ENCODE assay signal across 8 mouse cellular contexts in genomic region chr13:3216070-3216469, GRCm38 (mm10).
DNase-seq lines count a peak whose midpoint lies in the region; ATAC-seq and TF ChIP-seq lines count a peak whose summit lies in the region.
"Not testable (repeated sequence)": the region's sequence is repeated elsewhere in the genome, so short reads cannot be mapped to it uniquely, and the experiment has no call there.

No protein-coding gene starts in this region.

- TF ChIP-seq EP300 in stomach, postnatal 0 days (optimal IDR thresholded peaks at IDR 0.05) = not testable (repeated sequence)

- intact Hi-C loops in left cerebral cortex, adult 2 months (cut with DNase I) = not testable (repeated sequence)

- H3K9me3 ChIP-seq in stomach, postnatal 0 days (ENCODE audit: control insufficient read depth, low read length) = not testable (repeated sequence)

- peak; percentile 52 for TF ChIP-seq CTCF in left cerebral cortex, adult 2 months (IDR thresholded peaks at IDR 0.05)
- TF ChIP-seq CTCF in stomach, postnatal 0 days (IDR thresholded peaks at IDR 0.05; ENCODE audit: low read depth) = peak; percentile 55

- ATAC-seq in frontal cortex, adult (ENCODE audit: low TSS enrichment) = peak; percentile 76
- peak; percentile 71 for ATAC-seq in megakaryocyte progenitor cell, adult 5-6 weeks (replicated peaks; ENCODE audit: poor library complexity)
- ATAC-seq in stomach, postnatal 0 days (ENCODE audit: low FRiP score, low TSS enrichment) = not testable (repeated sequence)

- H3K4me1 ChIP-seq in stomach, postnatal 0 days (replicated peaks; ENCODE audit: control insufficient read depth, insufficient read depth) = not testable (repeated sequence)

- H3K27ac ChIP-seq in left cerebral cortex, adult 2 months; stomach, postnatal 0 days (replicated peaks): not testable (repeated sequence)

- peak; percentile 71 for DNase-seq in ES-CJ7 (ENCODE audit: low read depth, low spot score)
- DNase-seq in c-Kit-positive CD71-positive TER-119-positive erythroid progenitor cells, embryonic 14.5 days (ENCODE audit: low spot score) = peak; percentile 0
- DNase-seq in embryo, embryonic 10.5 days (ENCODE audit: low spot score) = peak; percentile 51
- DNase-seq in induced T-regulatory cell, adult 2 months (ENCODE audit: low read depth) = peak; percentile 9
- DNase-seq in left cerebral cortex, adult 2 months (ENCODE audit: extremely low spot score in 1 of 2, low spot score in 2 of 2) = not testable (repeated sequence)
- DNase-seq in stomach, postnatal 0 days (ENCODE audit: low spot score) = peak; percentile 16

- H3K36me3 ChIP-seq in stomach, postnatal 0 days (ENCODE audit: control insufficient read depth, insufficient read depth, low read length) = not testable (repeated sequence)

- not testable (repeated sequence) for H3K4me3 ChIP-seq in left cerebral cortex, adult 2 months; stomach, postnatal 0 days (ENCODE audit: low read depth, low read length)

- H3K9ac ChIP-seq in stomach, postnatal 0 days (ENCODE audit: low read length) = not testable (repeated sequence)

- not testable (repeated sequence) for H3K27me3 ChIP-seq in stomach, postnatal 0 days (ENCODE audit: control insufficient read depth, insufficient read depth, low read length)

- H3K4me2 ChIP-seq in stomach, postnatal 0 days (replicated peaks; ENCODE audit: low read depth) = not testable (repeated sequence)

- WGBS in stomach, postnatal 0 days = 35% methylated on average over 3 of the region's 3 CpGs
